Mouse (Mus musculus): ENCODE results near the gene 1700086D15Rik.

The 1700086D15Rik gene

GRCm38 (mm10) chr11:65159791-65160190 is at the start of gene 1700086D15Rik:
Gene 1700086D15Rik (minus strand): TSS chr11:65159891.
- DNase-seq = no peak

GRCm38 (mm10) chr11:65209441-65209840 is 49.8 kb upstream of the 1700086D15Rik start:
- no peak for DNase-seq

- no peak for DNase-seq
These were observed 45.6 kb upstream of the 1700086D15Rik start for GRCm38 (mm10) chr11:65205306-65205705.

- no peak for DNase-seq
These were observed 45.0 kb upstream of the 1700086D15Rik start for GRCm38 (mm10) chr11:65204651-65205050.

GRCm38 (mm10) chr11:65203020-65203419 is 43.3 kb upstream of the 1700086D15Rik start:
- no peak for DNase-seq

GRCm38 (mm10) chr11:65202236-65202635 is 42.5 kb upstream of the 1700086D15Rik start:
- DNase-seq = no peak

- DNase-seq = no peak
These were observed 38.3 kb upstream of the 1700086D15Rik start for GRCm38 (mm10) chr11:65198026-65198425.

GRCm38 (mm10) chr11:65197280-65197679 is 37.6 kb upstream of the 1700086D15Rik start:
- DNase-seq = peak; percentile 58

GRCm38 (mm10) chr11:65186974-65187373 is 27.3 kb upstream of the 1700086D15Rik start:
- no peak for DNase-seq

GRCm38 (mm10) chr11:65185114-65185513 is 25.4 kb upstream of the 1700086D15Rik start:
- DNase-seq = no peak

GRCm38 (mm10) chr11:65170121-65170750 is 10.5 kb upstream of the 1700086D15Rik start:
- DNase-seq = no peak

- peak; percentile 54 for DNase-seq
These were observed 3.1 kb upstream of the 1700086D15Rik start, which contains the start of gene Arhgap44 for GRCm38 (mm10) chr11:65162767-65163120. Gene Arhgap44 (minus strand): TSS chr11:65162961.

- peak; percentile 7 for DNase-seq
These were observed 2.4 kb upstream of the 1700086D15Rik start for GRCm38 (mm10) chr11:65161881-65162766.

- peak; percentile 23 for DNase-seq
These were observed 1.5 kb upstream of the 1700086D15Rik start for GRCm38 (mm10) chr11:65160991-65161880.

GRCm38 (mm10) chr11:65158658-65158990 is 1.1 kb downstream of the 1700086D15Rik start:
- DNase-seq = no peak

GRCm38 (mm10) chr11:65157966-65158657 is 1.6 kb downstream of the 1700086D15Rik start:
- no peak for DNase-seq

- DNase-seq = no peak
These were observed 6.7 kb downstream of the 1700086D15Rik start for GRCm38 (mm10) chr11:65153006-65153405.

- DNase-seq = no peak
These were observed 11.2 kb downstream of the 1700086D15Rik start for GRCm38 (mm10) chr11:65148441-65148840.

- DNase-seq = no peak
These were observed 16.8 kb downstream of the 1700086D15Rik start for GRCm38 (mm10) chr11:65142838-65143417.

- DNase-seq = no peak
These were observed 20.7 kb downstream of the 1700086D15Rik start for GRCm38 (mm10) chr11:65139030-65139429.

GRCm38 (mm10) chr11:65137145-65137652 is 22.5 kb downstream of the 1700086D15Rik start:
- no peak for DNase-seq

- peak; percentile 48 for DNase-seq
These were observed 24.4 kb downstream of the 1700086D15Rik start for GRCm38 (mm10) chr11:65135251-65135739.
